Mouse (Mus musculus) embryonic facial prominence, embryonic 13.5 days (tissue): ENCODE measurements around the gene Gm43064. TPM values are rescaled to one million over a fixed set of nuclear protein-coding genes. Genes with fewer than 3 reads are reported as not detected.
"Not testable (repeated sequence)": the region's sequence is repeated elsewhere in the genome, so short reads cannot be mapped to it uniquely, and the experiment has no call there.

Source experiments
- ATAC-seq: fragments of 200-750 bp; cut with Nextera tagmentation; 2 replicates; pipeline ENCODE4 v1.8.0; 2017; ENCODE audit warnings: low read depth; ENCODE audit not compliant: insufficient number of reproducible peaks, insufficient read depth, low FRiP score, low TSS enrichment
- H3K27ac ChIP-seq: fragments of 300-500 bp; sonication (generic); 2 replicates; pipeline ENCODE4 v1.5.1; 2015; ENCODE audit warnings: moderate library complexity, mild to moderate bottlenecking, inconsistent platforms
- H3K27me3 ChIP-seq: fragments of 300-500 bp; sonication (generic); 2 replicates; pipeline ENCODE4 v1.6.1; 2015; ENCODE audit warnings: mild to moderate bottlenecking, inconsistent platforms
- H3K36me3 ChIP-seq: fragments of 300-500 bp; sonication (generic); 2 replicates; pipeline ENCODE4 v1.6.1; 2015; ENCODE audit warnings: mild to moderate bottlenecking, inconsistent platforms
- H3K4me1 ChIP-seq: fragments of 300-500 bp; sonication (generic); 2 replicates; pipeline ENCODE4 v1.6.1; 2015; ENCODE audit warnings: inconsistent platforms
- H3K4me2 ChIP-seq: fragments of 300-500 bp; sonication (generic); 2 replicates; pipeline ENCODE4 v1.6.1; 2015; ENCODE audit warnings: moderate library complexity, mild to moderate bottlenecking, inconsistent platforms
- H3K4me3 ChIP-seq: fragments of 300-500 bp; sonication (generic); 2 replicates; pipeline ENCODE4 v1.5.1; 2015; ENCODE audit warnings: mild to moderate bottlenecking, inconsistent platforms
- H3K9ac ChIP-seq: fragments of 300-500 bp; sonication (generic); 2 replicates; pipeline ENCODE4 v1.6.1; 2015; ENCODE audit warnings: mild to moderate bottlenecking, inconsistent platforms
- H3K9me3 ChIP-seq: fragments of 300-500 bp; sonication (generic); 2 replicates; pipeline ENCODE4 v1.6.1; 2016; ENCODE audit warnings: inconsistent platforms
- WGBS: fragments of 180-500 bp; shearing (Covaris S2); methylation state at CpG from one replicate; pipeline ENCODE4 v1.1.7; 2015; ENCODE audit warnings: mixed read lengths; 5-methylcytosine and 5-hydroxymethylcytosine counted together
- polyA plus RNA-seq: library from polyadenylated mRNA; unstranded; fragments of >200 nt; fragmentation: Nextera tagmentation; extraction: Ambion mirVana; gene quantifications from 2 replicates; pipeline ENCODE4 v1.2.1, GENCODE M21; 2015

The Gm43064 gene
- polyA plus RNA-seq, 1 experiment from 2014 or later = 0.24 TPM

GRCm38 (mm10) chr3:103835951-103836310, 26.6 kb downstream of the Gm43064 start:
- no peaks in the 10 kb centered on the region for H3K9me3 ChIP-seq
- no peak for ATAC-seq
- H3K9ac ChIP-seq = no peak overlapping the region
- no peak overlapping the region for H3K27ac ChIP-seq
- H3K4me1 ChIP-seq = 0 out of 2 replicates have a peak, but pooled peaks cover 4% of the 10 kb centered on the region
- H3K27me3 ChIP-seq = no peaks in the 10 kb centered on the region
- no peak overlapping the region for H3K4me2 ChIP-seq
- 77% methylated on average over 10 of the region's 10 CpGs for WGBS
- H3K4me3 ChIP-seq = no peak overlapping the region
- H3K36me3 ChIP-seq = no peaks in the 10 kb centered on the region

- Histone ChIP-seq H3K4me3 (no peak overlapping the region), H3K4me1 (0 out of 2 replicates have a peak, but pooled peaks cover 4% of the 10 kb centered on the region), H3K27ac (no peak overlapping the region), H3K4me2 (no peak overlapping the region), H3K9ac (no peak overlapping the region), H3K36me3 (no peaks in the 10 kb centered on the region), H3K9me3 (no peaks in the 10 kb centered on the region), H3K27me3 (no peaks in the 10 kb centered on the region)
- no peak for ATAC-seq
- WGBS = 89% methylated on average over 5 of the region's 5 CpGs
Measured at GRCm38 (mm10) chr3:103836453-103836852, 27.1 kb downstream of the Gm43064 start.

- H3K9ac ChIP-seq = no peak overlapping the region
- no peak overlapping the region for H3K4me2 ChIP-seq
- no peak for ATAC-seq
- no peak overlapping the region for H3K27ac ChIP-seq
- H3K4me1 ChIP-seq = 0 out of 2 replicates have a peak, but pooled peaks cover 4% of the 10 kb centered on the region
- no peaks in the 10 kb centered on the region for H3K36me3 ChIP-seq
- WGBS = 89% methylated on average over 6 of the region's 6 CpGs
- H3K4me3 ChIP-seq = no peak overlapping the region
- H3K9me3 ChIP-seq = no peaks in the 10 kb centered on the region
- H3K27me3 ChIP-seq = no peaks in the 10 kb centered on the region
Measured at GRCm38 (mm10) chr3:103839711-103840110, 30.3 kb downstream of the Gm43064 start.

GRCm38 (mm10) chr3:103840195-103840594, 30.8 kb downstream of the Gm43064 start:
- H3K36me3 ChIP-seq, H3K27me3 ChIP-seq, H3K9me3 ChIP-seq, H3K4me1 ChIP-seq, H3K9ac ChIP-seq, H3K4me3 ChIP-seq, H3K27ac ChIP-seq, H3K4me2 ChIP-seq, ATAC-seq: not testable (repeated sequence)
- WGBS = 90% methylated on average over 3 of the region's 3 CpGs

GRCm38 (mm10) chr3:103840946-103841345, 31.6 kb downstream of the Gm43064 start:
- H3K9ac ChIP-seq, H3K4me2 ChIP-seq, H3K27ac ChIP-seq, H3K4me3 ChIP-seq, H3K36me3 ChIP-seq, ATAC-seq, H3K9me3 ChIP-seq, H3K4me1 ChIP-seq, H3K27me3 ChIP-seq: not testable (repeated sequence)
- 90% methylated on average over 7 of the region's 7 CpGs for WGBS

GRCm38 (mm10) chr3:103850644-103851363, 41.4 kb downstream of the Gm43064 start:
- no peaks in the 10 kb centered on the region for H3K27me3 ChIP-seq
- H3K4me3 ChIP-seq = no peak overlapping the region
- no peaks in the 10 kb centered on the region for H3K9me3 ChIP-seq
- no peak overlapping the region for H3K9ac ChIP-seq
- no peak for ATAC-seq
- 71% methylated on average over 9 of the region's 9 CpGs for WGBS
- H3K4me2 ChIP-seq = no peak overlapping the region
- no peak overlapping the region for H3K27ac ChIP-seq
- H3K36me3 ChIP-seq = no peaks in the 10 kb centered on the region
- H3K4me1 ChIP-seq = no peaks in the 10 kb centered on the region

- H3K4me2 ChIP-seq = no peak overlapping the region
- 89% methylated on average over 6 of the region's 6 CpGs for WGBS
- H3K4me3 ChIP-seq = no peak overlapping the region
- no peak overlapping the region for H3K27ac ChIP-seq
- H3K36me3 ChIP-seq = no peaks in the 10 kb centered on the region
- H3K27me3 ChIP-seq = no peaks in the 10 kb centered on the region
- no peak overlapping the region for H3K9ac ChIP-seq
- H3K9me3 ChIP-seq = no peaks in the 10 kb centered on the region
- no peaks in the 10 kb centered on the region for H3K4me1 ChIP-seq
- ATAC-seq = no peak
Measured at GRCm38 (mm10) chr3:103851481-103851880, 42.1 kb downstream of the Gm43064 start.

- no peak overlapping the region for H3K9ac ChIP-seq
- H3K4me1 ChIP-seq = no peaks in the 10 kb centered on the region
- no peaks in the 10 kb centered on the region for H3K27me3 ChIP-seq
- no peak for ATAC-seq
- no peaks in the 10 kb centered on the region for H3K9me3 ChIP-seq
- no peak overlapping the region for H3K4me3 ChIP-seq
- WGBS = 88% methylated on average over 8 of the region's 8 CpGs
- H3K36me3 ChIP-seq = no peaks in the 10 kb centered on the region
- no peak overlapping the region for H3K27ac ChIP-seq
- H3K4me2 ChIP-seq = no peak overlapping the region
Measured at GRCm38 (mm10) chr3:103851882-103852281, 42.5 kb downstream of the Gm43064 start.

- Histone ChIP-seq H3K27me3 (no peaks in the 10 kb centered on the region), H3K9me3 (no peaks in the 10 kb centered on the region), H3K9ac (no peak overlapping the region), H3K27ac (no peak overlapping the region), H3K36me3 (no peaks in the 10 kb centered on the region), H3K4me3 (no peak overlapping the region), H3K4me1 (no peaks in the 10 kb centered on the region), H3K4me2 (no peak overlapping the region)
- WGBS = 64% methylated on average over 3 of the region's 3 CpGs
- ATAC-seq = no peak
Measured at GRCm38 (mm10) chr3:103852565-103853299, 43.4 kb downstream of the Gm43064 start.

- no peak overlapping the region for H3K4me2 ChIP-seq
- no peaks in the 10 kb centered on the region for H3K4me1 ChIP-seq
- no peak overlapping the region for H3K9ac ChIP-seq
- H3K4me3 ChIP-seq = no peak overlapping the region
- no peak overlapping the region for H3K27ac ChIP-seq
- H3K36me3 ChIP-seq = no peaks in the 10 kb centered on the region
- no peaks in the 10 kb centered on the region for H3K27me3 ChIP-seq
- ATAC-seq = no peak
- H3K9me3 ChIP-seq = no peaks in the 10 kb centered on the region
- 39% methylated on average over 8 of the region's 8 CpGs for WGBS
Measured at GRCm38 (mm10) chr3:103853804-103854203, 44.4 kb downstream of the Gm43064 start.

GRCm38 (mm10) chr3:103857036-103857805, 47.8 kb downstream of the Gm43064 start:
- Histone ChIP-seq H3K4me2 (no peak overlapping the region), H3K36me3 (no peaks in the 10 kb centered on the region), H3K4me1 (peaks cover 12% of the 10 kb centered on the region; the same call in 1 of the 2 replicates), H3K9me3 (no peaks in the 10 kb centered on the region), H3K4me3 (no peak overlapping the region), H3K27me3 (no peaks in the 10 kb centered on the region), H3K9ac (no peak overlapping the region), H3K27ac (no peak overlapping the region)
- 86% methylated on average over 7 of the region's 7 CpGs for WGBS
- ATAC-seq = no peak
